Mouse (Mus musculus) forebrain, embryonic 11.5 days (tissue): ENCODE results near the gene Sike1. TPM values are rescaled to one million over a fixed set of nuclear protein-coding genes. Genes with fewer than 3 reads are reported as not detected.

Source experiments
- ATAC-seq: fragments of 200-750 bp; cut with Nextera tagmentation; replicated peaks from 2 replicates; pipeline ENCODE4 v1.8.0; 2017; ENCODE audit warnings: moderate TSS enrichment; ENCODE audit not compliant: low FRiP score
- DNase-seq: peaks from one replicate; pipeline ENCODE4 v3.0.0-alpha.2; 2017; ENCODE audit warnings: low spot score
- H3K27ac ChIP-seq: fragments of 300-500 bp; sonication (generic); 2 replicates; pipeline ENCODE4 v1.5.1; 2014; ENCODE audit warnings: low read depth, low read length
- H3K27me3 ChIP-seq: fragments of 300-500 bp; sonication (generic); 2 replicates; pipeline ENCODE4 v1.6.1; 2014; ENCODE audit warnings: mild to moderate bottlenecking, low read length, mixed read lengths; ENCODE audit not compliant: control insufficient read depth, insufficient read depth
- H3K36me3 ChIP-seq: fragments of 300-500 bp; sonication (generic); 2 replicates; pipeline ENCODE4 v1.6.1; 2014; ENCODE audit warnings: mild to moderate bottlenecking, low read length, moderate library complexity, mixed read lengths; ENCODE audit not compliant: control insufficient read depth, insufficient read depth
- H3K4me1 ChIP-seq: fragments of 300-500 bp; sonication (generic); replicated peaks from 2 replicates; pipeline ENCODE4 v1.6.1; 2014; ENCODE audit warnings: low read length, mixed read lengths; ENCODE audit not compliant: control insufficient read depth, insufficient read depth
- H3K4me2 ChIP-seq: fragments of 300-500 bp; sonication (generic); 2 replicates; pipeline ENCODE4 v1.6.1; 2014; ENCODE audit warnings: low read depth, mild to moderate bottlenecking, low read length, moderate library complexity, mixed read lengths; ENCODE audit not compliant: severe bottlenecking
- H3K4me3 ChIP-seq: fragments of 300-500 bp; sonication (generic); 2 replicates; pipeline ENCODE4 v1.5.1; 2014; ENCODE audit warnings: low read depth, low read length
- H3K9ac ChIP-seq: fragments of 300-500 bp; sonication (generic); 2 replicates; pipeline ENCODE4 v1.6.1; 2014; ENCODE audit warnings: low read length
- H3K9me3 ChIP-seq: fragments of 300-500 bp; sonication (generic); 2 replicates; pipeline ENCODE4 v1.6.1; 2016; ENCODE audit warnings: low read length, mixed read lengths; ENCODE audit not compliant: control insufficient read depth
- WGBS: fragments of 180-500 bp; shearing (Covaris S2); extraction: QIAGEN DNeasy Blood & Tissue Kit; methylation state at CpG from one replicate; pipeline ENCODE4 v1.1.7; 2014; 5-methylcytosine and 5-hydroxymethylcytosine counted together
- polyA plus RNA-seq: library from polyadenylated mRNA; unstranded; fragments of >200 nt; fragmentation: Nextera tagmentation; extraction: Ambion mirVana; gene quantifications from 2 replicates; pipeline ENCODE4 v1.2.1, GENCODE M21; 2014

Gene Sike1
- polyA plus RNA-seq, 1 experiment from 2014 or later: 102 TPM

GRCm38 (mm10) chr3:103017350-103017749 lies 21.8 kb downstream of the Sike1 start:
- no peak overlapping the region for H3K9ac ChIP-seq
- WGBS: 66% methylated on average over 2 of the region's 2 CpGs
- H3K4me3 ChIP-seq: no peak overlapping the region
- no peaks in the 10 kb centered on the region for H3K36me3 ChIP-seq
- peaks cover under 1% of the 10 kb centered on the region; the same call in 1 of the 2 replicates for H3K4me1 ChIP-seq
- DNase-seq (no peak), ATAC-seq (no peak)
- no peaks in the 10 kb centered on the region for H3K27me3 ChIP-seq
- H3K9me3 ChIP-seq: no peaks in the 10 kb centered on the region
- no peak overlapping the region for H3K27ac ChIP-seq
- no peak overlapping the region for H3K4me2 ChIP-seq

- Histone ChIP-seq H3K9me3 (no peaks in the 10 kb centered on the region), H3K27me3 (no peaks in the 10 kb centered on the region), H3K9ac (no peak overlapping the region; the same call in 1 of the 2 replicates), H3K4me3 (no peak overlapping the region; the same call in 1 of the 2 replicates), H3K4me2 (peak overlapping the region; percentile 43; the same call in 1 of the 2 replicates), H3K27ac (no peak overlapping the region), H3K4me1 (peaks cover 2% of the 10 kb centered on the region; the same call in 1 of the 2 replicates), H3K36me3 (no peaks in the 10 kb centered on the region)
- DNase-seq (no peak), ATAC-seq (no peak)
- 93% methylated on average over 2 of the region's 2 CpGs for WGBS
Observed at GRCm38 (mm10) chr3:103019462-103019861, 24.0 kb downstream of the Sike1 start.

GRCm38 (mm10) chr3:103020249-103020942 lies 24.9 kb downstream of the Sike1 start, which contains the start of gene Csde1:
Gene Csde1, plus strand, starts transcription at chr3:103020426.
- Histone ChIP-seq H3K4me3 (peak within 1 kb of the TSS; percentile 88), H3K4me2 (peak within 1 kb of the TSS; percentile 46), H3K27ac (peak within 1 kb of the TSS; percentile 92), H3K27me3 (no peaks in the 10 kb centered on the region), H3K9me3 (no peaks in the 10 kb centered on the region), H3K4me1 (peaks cover 2% of the 10 kb centered on the region; the same call in 1 of the 2 replicates), H3K9ac (peak within 1 kb of the TSS; percentile 98), H3K36me3 (no peaks in the 10 kb centered on the region)
- under 1% methylated on average over 55 of the region's 55 CpGs for WGBS
- ATAC-seq (peak; percentile 96), DNase-seq (peak; percentile 97)

- under 1% methylated on average over 35 of the region's 37 CpGs for WGBS
- peak overlapping the region; percentile 92 for H3K27ac ChIP-seq
Observed at GRCm38 (mm10) chr3:103020943-103021638, 25.6 kb downstream of the Sike1 start.

GRCm38 (mm10) chr3:103026174-103026573 lies 30.7 kb downstream of the Sike1 start:
- no peak overlapping the region for H3K4me3 ChIP-seq
- H3K4me2 ChIP-seq: no peak overlapping the region
- H3K36me3 ChIP-seq: peaks cover 7% of the 10 kb centered on the region
- no peaks in the 10 kb centered on the region for H3K9me3 ChIP-seq
- no peak overlapping the region for H3K9ac ChIP-seq
- DNase-seq (no peak), ATAC-seq (no peak)
- no peak overlapping the region for H3K27ac ChIP-seq
- H3K4me1 ChIP-seq: peaks cover 2% of the 10 kb centered on the region; the same call in 1 of the 2 replicates
- H3K27me3 ChIP-seq: no peaks in the 10 kb centered on the region
- WGBS: 92% methylated on average over 1 of the region's 1 CpGs

More at GRCm38 (mm10) chr3:103020943-103021638, 25.6 kb downstream of the Sike1 start:
- Histone ChIP-seq H3K4me1 (peaks cover 2% of the 10 kb centered on the region; the same call in 1 of the 2 replicates), H3K36me3 (no peaks in the 10 kb centered on the region), H3K9ac (peak overlapping the region; percentile 98), H3K4me2 (peak overlapping the region; percentile 46), H3K9me3 (no peaks in the 10 kb centered on the region), H3K4me3 (peak overlapping the region; percentile 88), H3K27me3 (no peaks in the 10 kb centered on the region)
- ATAC-seq (peak; percentile 95), DNase-seq (peak; percentile 96)

- Histone ChIP-seq H3K36me3 (no peaks in the 10 kb centered on the region; the same call in 1 of the 2 replicates), H3K4me1 (no peaks in the 10 kb centered on the region), H3K9ac (no peak overlapping the region), H3K9me3 (no peaks in the 10 kb centered on the region), H3K27me3 (no peaks in the 10 kb centered on the region), H3K4me2 (no peak overlapping the region), H3K4me3 (no peak overlapping the region), H3K27ac (no peak overlapping the region)
- no peak for DNase-seq
- 94% methylated on average over 6 of the region's 6 CpGs for WGBS
- no peak for ATAC-seq
Observed at GRCm38 (mm10) chr3:103040285-103040684, 44.8 kb downstream of the Sike1 start.

GRCm38 (mm10) chr3:103040861-103041379 lies 45.4 kb downstream of the Sike1 start:
- Histone ChIP-seq H3K27ac (no peak overlapping the region), H3K4me3 (no peak overlapping the region), H3K4me2 (no peak overlapping the region), H3K9ac (no peak overlapping the region), H3K4me1 (no peaks in the 10 kb centered on the region), H3K9me3 (no peaks in the 10 kb centered on the region), H3K27me3 (no peaks in the 10 kb centered on the region), H3K36me3 (no peaks in the 10 kb centered on the region; the same call in 1 of the 2 replicates)
- 90% methylated on average over 1 of the region's 1 CpGs for WGBS
- no peak for DNase-seq
- ATAC-seq: no peak

- Histone ChIP-seq H3K4me2 (no peak overlapping the region), H3K4me1 (no peaks in the 10 kb centered on the region; the same call in 1 of the 2 replicates), H3K4me3 (no peak overlapping the region), H3K9ac (no peak overlapping the region), H3K27me3 (no peaks in the 10 kb centered on the region), H3K27ac (no peak overlapping the region), H3K36me3 (peaks cover 11% of the 10 kb centered on the region), H3K9me3 (no peaks in the 10 kb centered on the region)
- DNase-seq (no peak), ATAC-seq (no peak)
- WGBS: 94% methylated on average over 5 of the region's 5 CpGs
Observed at GRCm38 (mm10) chr3:103056016-103056595, 60.6 kb downstream of the Sike1 start.
